Mouse (Mus musculus) MEL (cell line): ENCODE data around the gene Fndc3b. TPM values are rescaled to one million over a fixed set of nuclear protein-coding genes. Genes with fewer than 3 reads are reported as not detected.

Source experiments
- DNase-seq: peaks from one replicate; pipeline ENCODE4 v3.0.0; 2011; ENCODE audit warnings: low read depth, low spot score
- H3K27ac ChIP-seq: 2 replicates; pipeline ENCODE4 v1.5.1; 2012; ENCODE audit warnings: low read depth, mild to moderate bottlenecking, control low read depth, low read length, moderate library complexity; ENCODE audit not compliant: control insufficient read depth
- H3K27me3 ChIP-seq, 2 experiments: fragments of 150-350 bp in 1 of 2; sonication (generic) in 1 of 2; 2 replicates each; pipeline ENCODE4 v1.6.1; 2012; ENCODE audit warnings: low read length in 2 of 2, mild to moderate bottlenecking in 2 of 2, improper control_type of control experiment in 1 of 2, moderate library complexity in 1 of 2; ENCODE audit not compliant: insufficient read depth in 2 of 2, control insufficient read depth in 1 of 2
- H3K36me3 ChIP-seq, 2 experiments: 2 replicates each; pipeline ENCODE4 v1.6.1; 2012 to 2014; ENCODE audit warnings: low read length in 2 of 2, improper control_type of control experiment in 1 of 2, inconsistent platforms in 1 of 2, mild to moderate bottlenecking in 1 of 2; ENCODE audit not compliant: insufficient read depth in 2 of 2, control insufficient read depth in 1 of 2
- H3K4me1 ChIP-seq, 2 experiments: fragments of 150-350 bp in 1 of 2; sonication (generic) in 1 of 2; 2 replicates each; pipeline ENCODE4 v1.6.1; 2012; ENCODE audit warnings: low read length in 2 of 2, improper control_type of control experiment in 1 of 2, mild to moderate bottlenecking in 1 of 2; ENCODE audit not compliant: insufficient read depth in 2 of 2, control insufficient read depth in 1 of 2
- H3K4me3 ChIP-seq, 2 experiments: fragments of 150-350 bp in 1 of 2; sonication (generic) in 1 of 2; 2 replicates each; pipeline ENCODE4 v1.5.1; 2012; ENCODE audit warnings: low read depth in 2 of 2, low read length in 2 of 2, mild to moderate bottlenecking in 2 of 2, moderate library complexity in 2 of 2, control low read depth in 1 of 2, improper control_type of control experiment in 1 of 2; ENCODE audit not compliant: control insufficient read depth in 1 of 2, insufficient read depth in 1 of 2
- H3K79me2 ChIP-seq: 2 replicates; pipeline ENCODE4 v1.6.1; 2012; ENCODE audit warnings: mild to moderate bottlenecking, low read length, moderate library complexity; ENCODE audit not compliant: control insufficient read depth, poor library complexity, insufficient read depth
- H3K9ac ChIP-seq: 2 replicates; pipeline ENCODE4 v1.6.1; 2012; ENCODE audit warnings: low read depth, mild to moderate bottlenecking, control low read depth, low read length, moderate library complexity; ENCODE audit not compliant: control insufficient read depth, poor library complexity, severe bottlenecking
- H3K9me3 ChIP-seq: fragments of 150-350 bp; sonication (generic); replicated peaks from 2 replicates; pipeline ENCODE4 v1.6.1; 2012; ENCODE audit warnings: mild to moderate bottlenecking, low read length, improper control_type of control experiment, moderate library complexity; ENCODE audit not compliant: insufficient read depth
- CHD1 ChIP-seq: IDR thresholded peaks from 2 replicates; pipeline ENCODE4 v1.6.1; 2012; ENCODE audit warnings: low read depth, mild to moderate bottlenecking, inconsistent platforms, low read length, improper control_type of control experiment
- CTCF ChIP-seq, 3 experiments: IDR thresholded peaks in 2 of 3; conservative IDR thresholded peaks in 1 of 3; 2 replicates each; pipeline ENCODE4 v1.5.1; 2011 to 2012; ENCODE audit warnings: low read length in 3 of 3, low read depth in 2 of 3, mild to moderate bottlenecking in 2 of 3, improper control_type of control experiment in 1 of 3, inconsistent platforms in 1 of 3, mixed read lengths in 1 of 3, moderate library complexity in 1 of 3; ENCODE audit not compliant: control insufficient read depth in 1 of 3, insufficient read depth in 1 of 3, poor library complexity in 1 of 3, severe bottlenecking in 1 of 3
- E2F4 ChIP-seq: IDR thresholded peaks from 2 replicates; pipeline ENCODE4 v1.6.1; 2011; ENCODE audit warnings: low read depth, low read length, improper control_type of control experiment, borderline replicate concordance
- ELF1 ChIP-seq: IDR thresholded peaks from 2 replicates; pipeline ENCODE4 v1.6.1; 2014; ENCODE audit warnings: low read depth, mild to moderate bottlenecking, inconsistent platforms, low read length, improper control_type of control experiment, moderate library complexity
- EP300 ChIP-seq, 2 experiments: IDR thresholded peaks; 2 replicates each; pipeline ENCODE4 v1.6.1; 2011; ENCODE audit warnings: improper control_type of control experiment in 2 of 2, low read length in 2 of 2, low read depth in 1 of 2, mild to moderate bottlenecking in 1 of 2
- GATA1 ChIP-seq: IDR thresholded peaks from 2 replicates; pipeline ENCODE4 v1.6.1; 2011; ENCODE audit warnings: low read depth, low read length, improper control_type of control experiment
- HCFC1 ChIP-seq: IDR thresholded peaks from 2 replicates; pipeline ENCODE4 v1.6.1; 2012; ENCODE audit warnings: low read depth, mild to moderate bottlenecking, inconsistent platforms, low read length, improper control_type of control experiment, moderate library complexity
- MAX ChIP-seq: IDR thresholded peaks from 2 replicates; pipeline ENCODE4 v1.6.1; 2011; ENCODE audit warnings: low read length, improper control_type of control experiment
- MAZ ChIP-seq: IDR thresholded peaks from 2 replicates; pipeline ENCODE4 v1.6.1; 2012; ENCODE audit warnings: low read depth, mild to moderate bottlenecking, inconsistent platforms, low read length, improper control_type of control experiment
- MYB ChIP-seq: IDR thresholded peaks from 2 replicates; pipeline ENCODE4 v1.6.1; 2011; ENCODE audit warnings: mild to moderate bottlenecking, low read depth, low read length, improper control_type of control experiment
- MYC ChIP-seq: IDR thresholded peaks from 2 replicates; pipeline ENCODE4 v1.6.1; 2011; ENCODE audit warnings: low read depth, mild to moderate bottlenecking, low read length, improper control_type of control experiment, moderate library complexity
- NELFE ChIP-seq: IDR thresholded peaks from 2 replicates; pipeline ENCODE4 v1.6.1; 2011; ENCODE audit warnings: low read depth, low read length, improper control_type of control experiment
- NRF1 ChIP-seq: IDR thresholded peaks from 2 replicates; pipeline ENCODE4 v1.6.1; 2014; ENCODE audit warnings: low read depth, mild to moderate bottlenecking, inconsistent platforms, low read length, improper control_type of control experiment, moderate library complexity; ENCODE audit not compliant: poor library complexity, insufficient read depth, severe bottlenecking
- POLR2A ChIP-seq, 2 experiments: IDR thresholded peaks; 2 replicates each; pipeline ENCODE4 v1.6.1; 2011 to 2012; ENCODE audit warnings: low read length in 2 of 2, mild to moderate bottlenecking in 2 of 2, control low read depth in 1 of 2, improper control_type of control experiment in 1 of 2, low read depth in 1 of 2, moderate library complexity in 1 of 2; ENCODE audit not compliant: control insufficient read depth in 1 of 2, insufficient read depth in 1 of 2, poor library complexity in 1 of 2
- POLR2AphosphoS5 ChIP-seq: IDR thresholded peaks from 2 replicates; pipeline ENCODE4 v1.6.1; 2012; ENCODE audit warnings: low read depth, borderline replicate concordance, mild to moderate bottlenecking, inconsistent platforms, low read length, moderate library complexity, mixed read lengths
- RAD21 ChIP-seq: IDR thresholded peaks from 2 replicates; pipeline ENCODE4 v1.6.1; 2011; ENCODE audit warnings: mild to moderate bottlenecking, low read depth, low read length, improper control_type of control experiment
- RCOR1 ChIP-seq: IDR thresholded peaks from 2 replicates; pipeline ENCODE4 v1.6.1; 2012; ENCODE audit warnings: low read depth, mild to moderate bottlenecking, inconsistent platforms, low read length, improper control_type of control experiment
- SIN3A ChIP-seq: IDR thresholded peaks from 2 replicates; pipeline ENCODE4 v1.6.1; 2012; ENCODE audit warnings: low read length, improper control_type of control experiment, inconsistent platforms
- TAL1 ChIP-seq: IDR thresholded peaks from 2 replicates; pipeline ENCODE4 v1.6.1; 2012; ENCODE audit warnings: mild to moderate bottlenecking, inconsistent platforms, low read length, moderate library complexity, mixed read lengths
- TBP ChIP-seq: IDR thresholded peaks from 2 replicates; pipeline ENCODE4 v1.8.0; 2011; ENCODE audit warnings: low read depth, low read length, improper control_type of control experiment
- TCF12 ChIP-seq: IDR thresholded peaks from 2 replicates; pipeline ENCODE4 v1.6.1; 2014; ENCODE audit warnings: low read depth, mild to moderate bottlenecking, inconsistent platforms, low read length, improper control_type of control experiment, moderate library complexity
- UBTF ChIP-seq: IDR thresholded peaks from 2 replicates; pipeline ENCODE4 v1.6.1; 2012; ENCODE audit warnings: low read depth, mild to moderate bottlenecking, inconsistent platforms, low read length, improper control_type of control experiment, moderate library complexity, borderline replicate concordance; ENCODE audit not compliant: insufficient read depth
- USF1 ChIP-seq: IDR thresholded peaks from 2 replicates; pipeline ENCODE4 v1.6.1; 2014; ENCODE audit warnings: low read depth, mild to moderate bottlenecking, inconsistent platforms, low read length, improper control_type of control experiment, moderate library complexity
- USF2 ChIP-seq, 2 experiments: IDR thresholded peaks; 2 replicates each; pipeline ENCODE4 v1.6.1; 2011 to 2012; ENCODE audit warnings: improper control_type of control experiment in 2 of 2, low read length in 2 of 2, borderline replicate concordance in 1 of 2, inconsistent platforms in 1 of 2, low read depth in 1 of 2, mild to moderate bottlenecking in 1 of 2; ENCODE audit not compliant: insufficient read depth in 1 of 2
- ZC3H11A ChIP-seq: IDR thresholded peaks from 2 replicates; pipeline ENCODE4 v1.6.1; 2012; ENCODE audit warnings: low read depth, mild to moderate bottlenecking, inconsistent platforms, low read length, improper control_type of control experiment
- ZKSCAN1 ChIP-seq: IDR thresholded peaks from 2 replicates; pipeline ENCODE4 v1.6.1; 2012; ENCODE audit warnings: low read depth, mild to moderate bottlenecking, inconsistent platforms, low read length, improper control_type of control experiment, moderate library complexity
- polyA plus RNA-seq, 2 experiments: library from polyadenylated mRNA; stranded (reverse) in 1 of 2; unstranded in 1 of 2; fragments of >175 nt in 1 of 2; fragments of >200 nt in 1 of 2; gene quantifications; 2 replicates each; pipeline versions ENCODE4 v1.2.1 to v1.2.4; 2012; ENCODE audit warnings: low replicate concordance in 2 of 2, low read depth in 1 of 2; ENCODE audit not compliant: insufficient read length in 2 of 2, insufficient read depth in 1 of 2, missing spikeins in 1 of 2
- total RNA-seq: library from RNA; depleted of rRNA; stranded (reverse); fragments of 300-350 nt; gene quantifications from 2 replicates; pipeline ENCODE4 v1.2.3, GENCODE M21; 2012

Gene Fndc3b
- total and polyA plus RNA-seq, 3 experiments: not detected

DNA sequence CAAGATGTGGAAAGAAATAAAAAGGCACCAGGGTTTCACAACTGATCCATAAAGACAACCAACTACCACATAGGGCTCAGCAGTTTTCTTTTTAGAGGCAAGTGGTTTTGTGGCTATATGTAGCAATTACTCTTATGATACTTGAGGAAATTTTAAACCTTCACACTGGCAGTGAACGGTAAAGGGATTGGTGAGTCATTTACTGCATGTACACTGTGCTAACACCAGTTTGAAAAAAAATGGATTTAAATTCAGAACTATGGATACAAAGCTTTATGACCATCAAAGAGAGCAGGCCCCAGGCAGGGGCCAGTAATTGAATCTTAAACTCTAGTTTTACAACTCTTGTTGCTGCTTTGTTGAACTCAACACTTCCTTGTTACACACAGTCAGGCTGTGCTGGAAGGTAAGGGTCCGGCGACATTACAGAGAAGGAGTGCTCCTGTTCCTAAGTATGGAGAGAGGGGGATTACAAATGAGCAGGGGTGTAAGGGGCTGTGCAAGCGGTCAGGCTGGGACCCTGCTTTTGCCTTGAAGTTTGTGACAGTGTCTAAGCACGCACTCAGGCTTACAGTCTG, 148.0 kb downstream of the Fndc3b start:
- H3K4me1 ChIP-seq: no peaks in the 10 kb centered on the region

DNA sequence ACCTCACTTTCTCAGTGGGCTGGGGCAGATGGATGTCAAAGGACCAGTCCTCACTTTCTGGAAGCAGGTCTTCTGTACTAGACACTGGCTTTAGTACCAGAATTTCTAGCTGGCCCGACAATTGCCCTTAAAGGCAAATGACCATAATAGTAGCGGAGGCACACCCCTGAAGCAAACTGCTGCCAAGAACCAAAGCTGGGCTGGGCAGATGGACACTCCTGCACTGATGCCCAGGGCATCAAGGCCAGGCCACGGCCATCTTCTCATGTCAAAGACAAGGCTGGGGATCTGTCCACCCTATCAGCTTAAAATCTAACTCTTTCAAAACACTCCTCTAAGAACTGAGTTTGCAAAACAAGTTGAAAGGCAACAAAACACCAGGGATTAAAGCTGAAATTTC, 148.6 kb downstream of the Fndc3b start:
- Histone ChIP-seq H3K79me2 (no peaks in the 10 kb centered on the region), H3K27ac (no peak overlapping the region), H3K27me3 (no peaks in the 10 kb centered on the region; a peak in 1 of 4 replicates), H3K4me1 (no peaks in the 10 kb centered on the region), H3K4me3 (no peak overlapping the region), H3K36me3 (no peaks in the 10 kb centered on the region), H3K9ac (no peak overlapping the region), H3K9me3 (no peaks in the 10 kb centered on the region)
- DNase-seq: no peak
- no peak for TF ChIP-seq RAD21
- TF ChIP-seq POLR2A (IDR thresholded peaks at IDR 0.05; ENCODE audit: control insufficient read depth in 1 of 2, insufficient read depth in 1 of 2, low read depth in 1 of 2, low read length in 2 of 2, poor library complexity in 1 of 2): no peak
- TF ChIP-seq TAL1: no peak
- TF ChIP-seq E2F4: no peak
- TF ChIP-seq USF2 (IDR thresholded peaks at IDR 0.05; ENCODE audit: borderline replicate concordance in 1 of 2, insufficient read depth in 1 of 2, low read depth in 1 of 2, low read length in 2 of 2): no peak
- TF ChIP-seq EP300 (IDR thresholded peaks at IDR 0.05; ENCODE audit: low read depth in 1 of 2, low read length in 2 of 2): no peak
- no peak for TF ChIP-seq MAX
- TF ChIP-seq MYC: no peak
- TF ChIP-seq HCFC1: no peak
- TF ChIP-seq UBTF: no peak
- TF ChIP-seq ELF1: no peak
- no peak for TF ChIP-seq SIN3A
- no peak for TF ChIP-seq NRF1
- TF ChIP-seq MAZ: no peak
- TF ChIP-seq ZKSCAN1: no peak
- TF ChIP-seq CHD1: no peak
- TF ChIP-seq MYB: no peak
- TF ChIP-seq ZC3H11A: no peak
- TF ChIP-seq GATA1: no peak

More for the DNA sequence above, 148.0 kb downstream of the Fndc3b start:
- H3K4me3 ChIP-seq: no peak overlapping the region
- no peaks in the 10 kb centered on the region for H3K36me3 ChIP-seq
- no peak for DNase-seq
- no peaks in the 10 kb centered on the region for H3K79me2 ChIP-seq
- TF ChIP-seq ELF1: no peak
- no peak for TF ChIP-seq USF1
- no peak for TF ChIP-seq MYC
- no peak for TF ChIP-seq RAD21
- no peak for TF ChIP-seq HCFC1
- TF ChIP-seq NRF1: no peak
- no peak for TF ChIP-seq SIN3A
- no peak for TF ChIP-seq MYB
- TF ChIP-seq UBTF: no peak
- TF ChIP-seq GATA1: no peak
- no peak for TF ChIP-seq TCF12
- no peak for TF ChIP-seq CHD1
- no peak for TF ChIP-seq POLR2AphosphoS5
- no peak for TF ChIP-seq RCOR1
- TF ChIP-seq CTCF (IDR thresholded peaks at IDR 0.05 in 2 of 3, conservative IDR thresholded peaks at IDR 0.05 in 1 of 3; ENCODE audit: control insufficient read depth in 1 of 3, insufficient read depth in 1 of 3, low read depth in 2 of 3, low read length in 3 of 3, poor library complexity in 1 of 3, severe bottlenecking in 1 of 3): no peak
- no peak for TF ChIP-seq NELFE
- TF ChIP-seq TBP: no peak
- TF ChIP-seq MAZ: no peak
- no peak overlapping the region for H3K9ac ChIP-seq
- no peaks in the 10 kb centered on the region for H3K9me3 ChIP-seq
- H3K27me3 ChIP-seq: no peaks in the 10 kb centered on the region; a peak in 1 of 4 replicates
- H3K27ac ChIP-seq: no peak overlapping the region
